Mouse (Mus musculus) liver, embryonic 14.5 days (tissue): ENCODE results near the gene Pde11a.

Experiments
- CTCF ChIP-seq: IDR thresholded peaks from 2 replicates; pipeline ENCODE4 v1.5.1; 2016; ENCODE audit warnings: antibody characterized with exemption, low read depth, control low read depth
- EP300 ChIP-seq: IDR thresholded peaks from 2 replicates; pipeline ENCODE4 v1.6.1; 2016; ENCODE audit warnings: antibody characterized with exemption, low read depth

DNA sequence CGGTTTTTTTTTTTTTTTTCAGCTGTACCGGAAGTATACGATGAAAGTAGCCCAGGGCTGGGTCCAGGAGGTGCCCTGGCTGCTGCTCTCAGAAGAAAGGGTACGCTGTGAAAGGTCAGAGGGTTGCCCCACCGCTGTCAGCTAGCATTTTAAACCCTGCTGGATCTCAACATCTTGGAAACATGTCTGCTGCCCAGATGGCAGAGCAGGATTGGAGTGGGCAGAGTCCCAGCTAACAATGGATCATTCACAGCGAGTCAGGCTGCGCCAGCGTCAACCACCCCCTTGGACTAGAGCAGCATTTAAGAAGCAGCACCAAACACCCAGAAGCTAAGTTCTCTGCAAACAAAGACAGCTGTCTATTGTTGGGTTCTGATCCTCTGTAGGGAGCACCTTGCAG lies 308.5 kb downstream of the Pde11a start:
- TF ChIP-seq CTCF, result no peak
- TF ChIP-seq EP300, result no peak
